8 mouse cellular contexts compared by ENCODE assay signal in genomic region chr12:45443512-45444190, GRCm38 (mm10).
DNase-seq lines count a peak whose midpoint lies in the region; ATAC-seq and TF ChIP-seq lines count a peak whose summit lies in the region.

No protein-coding gene starts in this region.

- ATAC-seq in intestine, embryonic 16.5 days = peak; percentile 44; the same call in 1 of the 2 replicates
- no peak; the same call in 1 of the 2 replicates for ATAC-seq in intestine, embryonic 15.5 days
- peak; percentile 85 for ATAC-seq in megakaryocyte progenitor cell, adult 5-6 weeks (replicated peaks; ENCODE audit: poor library complexity)
- no peak for ATAC-seq in erythroblast, adult 5-6 weeks (replicated peaks; ENCODE audit: low FRiP score, poor library complexity, severe bottlenecking)

- H3K4me1 ChIP-seq in intestine, embryonic 16.5 days (ENCODE audit: control insufficient read depth, insufficient read depth, low read length) = no peaks in the 10 kb centered on the region
- H3K4me1 ChIP-seq in intestine, embryonic 15.5 days (replicated peaks) = no peaks in the 10 kb centered on the region
- no peaks in the 10 kb centered on the region for H3K4me1 ChIP-seq in kidney, adult 2 months (ENCODE audit: control insufficient read depth, insufficient read depth, low read length)

- no peaks in the 10 kb centered on the region for H3K9me3 ChIP-seq in intestine, embryonic 16.5 days (ENCODE audit: control insufficient read depth, low read length)
- no peaks in the 10 kb centered on the region for H3K9me3 ChIP-seq in intestine, embryonic 15.5 days

- 57% methylated on average over 8 of the region's 8 CpGs for WGBS in intestine, embryonic 16.5 days
- 58% methylated on average over 8 of the region's 8 CpGs for WGBS in intestine, embryonic 15.5 days
- WGBS in kidney, adult 2 months = 58% methylated on average over 8 of the region's 8 CpGs

- peak; percentile 48 for TF ChIP-seq CTCF in kidney, adult 2 months (conservative IDR thresholded peaks at IDR 0.05; ENCODE audit: insufficient read depth, insufficient read length, low read depth, low read length)

- no peak overlapping the region for H3K9ac ChIP-seq in intestine, embryonic 16.5 days (ENCODE audit: low read depth, low read length)
- no peak overlapping the region for H3K9ac ChIP-seq in intestine, embryonic 15.5 days

- no peak overlapping the region for H3K4me2 ChIP-seq in intestine, embryonic 16.5 days (ENCODE audit: low read depth, low read length)
- no peak overlapping the region for H3K4me2 ChIP-seq in intestine, embryonic 15.5 days (replicated peaks)

- H3K27ac ChIP-seq in intestine, embryonic 16.5 days (ENCODE audit: low read length) = no peak overlapping the region
- no peak overlapping the region for H3K27ac ChIP-seq in intestine, embryonic 15.5 days
- no peak overlapping the region for H3K27ac ChIP-seq in kidney, adult 2 months (ENCODE audit: insufficient read depth, low read depth, low read length)

- TF ChIP-seq POLR2A in kidney, adult 2 months (IDR thresholded peaks at IDR 0.05; ENCODE audit: low read depth, low read length) = no peak

- no peaks in the 10 kb centered on the region for H3K36me3 ChIP-seq in intestine, embryonic 16.5 days (ENCODE audit: control insufficient read depth, insufficient read depth, low read length)
- H3K36me3 ChIP-seq in intestine, embryonic 15.5 days = no peaks in the 10 kb centered on the region
- H3K36me3 ChIP-seq in kidney, adult 2 months (ENCODE audit: control insufficient read depth, insufficient read depth, low read length) = no peaks in the 10 kb centered on the region

- peak; percentile 64 for DNase-seq in Muller cell, postnatal 12 days (ENCODE audit: inconsistent ontology term)
- peak; percentile 35 for DNase-seq in embryo, embryonic 11.5 days (ENCODE audit: low read depth, low spot score)
- DNase-seq in kidney, adult 2 months = peak; percentile 61
- no peak for DNase-seq in gastrocnemius, adult 18-20 months (ENCODE audit: low spot score)

- no peak overlapping the region for H3K4me3 ChIP-seq in intestine, embryonic 16.5 days (ENCODE audit: low read length)
- H3K4me3 ChIP-seq in intestine, embryonic 15.5 days (replicated peaks) = no peak overlapping the region
- H3K4me3 ChIP-seq in kidney, adult 2 months (ENCODE audit: insufficient read depth, low read depth, low read length) = no peak overlapping the region

- H3K27me3 ChIP-seq in intestine, embryonic 16.5 days (replicated peaks; ENCODE audit: control insufficient read depth, insufficient read depth, low read length) = no peaks in the 10 kb centered on the region
- no peaks in the 10 kb centered on the region for H3K27me3 ChIP-seq in intestine, embryonic 15.5 days (replicated peaks)
- H3K27me3 ChIP-seq in kidney, adult 2 months (replicated peaks; ENCODE audit: control insufficient read depth, insufficient read depth, low read length) = no peaks in the 10 kb centered on the region

Comparison
In these comparisons a context has a peak if more than half of its experiments do, and no peak if none do; other contexts are left out.
1. ATAC-seq: peak in intestine, embryonic 16.5 days (single experiment) and megakaryocyte progenitor cell, adult 5-6 weeks (single experiment); none in intestine, embryonic 15.5 days (single experiment) and erythroblast, adult 5-6 weeks (single experiment).